Comparison of ENCODE assay signal across 32 mouse cellular contexts in genomic region chr1:61160505-61160904, GRCm38 (mm10).
"Had no signal": no experiment of that assay in that cellular context is flagged by ENCODE, and none has a peak within 500 bp of the region (broad histone marks: within the 10 kb centered on the region; RNA-seq: fewer than 3 reads in every experiment).

No protein-coding gene starts in this region.

- H3K4me1 ChIP-seq: limb, embryonic 15.5 days; liver, embryonic 12.5 days; liver, embryonic 13.5 days; liver, embryonic 15.5 days; lung, embryonic 15.5 days; midbrain, embryonic 10.5 days; midbrain, embryonic 12.5 days; midbrain, embryonic 13.5 days; midbrain, embryonic 15.5 days; neural tube, embryonic 12.5 days had no signal

- H3K36me3 ChIP-seq: limb, embryonic 10.5 days; limb, embryonic 12.5 days; limb, embryonic 13.5 days; limb, embryonic 15.5 days; liver, embryonic 12.5 days; liver, embryonic 13.5 days; liver, embryonic 15.5 days; lung, embryonic 15.5 days; midbrain, embryonic 10.5 days; midbrain, embryonic 12.5 days; midbrain, embryonic 13.5 days; midbrain, embryonic 15.5 days; neural tube, embryonic 12.5 days had no signal

- H3K27ac ChIP-seq: limb, embryonic 10.5 days; limb, embryonic 12.5 days; limb, embryonic 13.5 days; limb, embryonic 15.5 days; liver, embryonic 12.5 days; liver, embryonic 13.5 days; liver, embryonic 14.5 days; liver, embryonic 15.5 days; lung, embryonic 15.5 days; macrophage; midbrain, embryonic 10.5 days; midbrain, embryonic 12.5 days; midbrain, embryonic 13.5 days; midbrain, embryonic 15.5 days; neural tube, embryonic 12.5 days had no signal

- H3K9me3 ChIP-seq: limb, embryonic 10.5 days; limb, embryonic 12.5 days; limb, embryonic 13.5 days; limb, embryonic 15.5 days; liver, embryonic 12.5 days; liver, embryonic 13.5 days; liver, embryonic 15.5 days; lung, embryonic 15.5 days; megakaryocyte, embryonic 14.5 days; midbrain, embryonic 10.5 days; midbrain, embryonic 12.5 days; midbrain, embryonic 13.5 days; midbrain, embryonic 15.5 days; neural tube, embryonic 12.5 days had no signal

- H3K27me3 ChIP-seq: limb, embryonic 12.5 days; limb, embryonic 13.5 days; limb, embryonic 15.5 days; liver, embryonic 12.5 days; liver, embryonic 13.5 days; liver, embryonic 15.5 days; lung, embryonic 15.5 days; megakaryocyte, embryonic 14.5 days; midbrain, embryonic 12.5 days; midbrain, embryonic 13.5 days; midbrain, embryonic 15.5 days; neural tube, embryonic 12.5 days had no signal

- DNase-seq: left cerebral cortex, postnatal 4 days; liver; liver, embryonic 13.5 days; liver, postnatal 0 days; lung, adult 18-20 months; lung, adult 2 months; lung, embryonic 14.5 days; lung, postnatal 10 days; lung, postnatal 14 days; lung, postnatal 36 days; lung, postnatal 4 days; midbrain, embryonic 14.5 days had no signal

- H3K4me3 ChIP-seq: limb, embryonic 10.5 days; limb, embryonic 12.5 days; limb, embryonic 13.5 days; limb, embryonic 15.5 days; liver, embryonic 12.5 days; liver, embryonic 13.5 days; liver, embryonic 15.5 days; lung, embryonic 15.5 days; megakaryocyte, embryonic 14.5 days; midbrain, embryonic 10.5 days; midbrain, embryonic 12.5 days; midbrain, embryonic 13.5 days; midbrain, embryonic 15.5 days; myocyte; neural tube, embryonic 12.5 days had no signal

- H3K4me2 ChIP-seq: limb, embryonic 12.5 days; limb, embryonic 13.5 days; limb, embryonic 15.5 days; liver, embryonic 11.5 days; liver, embryonic 12.5 days; liver, embryonic 13.5 days; liver, embryonic 15.5 days; lung, embryonic 14.5 days; lung, embryonic 15.5 days; midbrain, embryonic 11.5 days; midbrain, embryonic 12.5 days; midbrain, embryonic 13.5 days; midbrain, embryonic 15.5 days; neural tube, embryonic 12.5 days had no signal

- H3K9ac ChIP-seq: limb, embryonic 12.5 days; limb, embryonic 13.5 days; limb, embryonic 15.5 days; liver, embryonic 12.5 days; liver, embryonic 13.5 days; liver, embryonic 14.5 days; liver, embryonic 15.5 days; liver, postnatal 0 days; lung, embryonic 14.5 days; lung, embryonic 15.5 days; midbrain, embryonic 12.5 days; midbrain, embryonic 13.5 days; midbrain, embryonic 15.5 days; neural tube, embryonic 12.5 days had no signal

- ATAC-seq: liver, embryonic 12.5 days; liver, postnatal 0 days; lung, postnatal 0 days; midbrain, embryonic 13.5 days; midbrain, embryonic 15.5 days; midbrain, embryonic 16.5 days had no signal
